Mouse (Mus musculus) heart, adult 9 months (tissue): ENCODE measurements around the gene Slc26a10.

Experiments used
- DNase-seq, 2 experiments: peaks; one replicate each; pipeline ENCODE4 v3.0.0; 2022; ENCODE audit warnings: low spot score in 2 of 2

The Slc26a10 gene

GRCm38 (mm10) chr10:127182624-127183023 lies 2.2 kb upstream of the Slc26a10 start:
- DNase-seq = no peak

- peak; percentile 48 to 72 for DNase-seq
Observed at GRCm38 (mm10) chr10:127181566-127181965, 1.1 kb upstream of the Slc26a10 start.

GRCm38 (mm10) chr10:127180695-127181047 lies 226 bp upstream of the Slc26a10 start:
- DNase-seq = no peak

- DNase-seq = no peak
Observed at GRCm38 (mm10) chr10:127178286-127179027, 2.0 kb downstream of the Slc26a10 start.

GRCm38 (mm10) chr10:127177719-127178118 lies 2.7 kb downstream of the Slc26a10 start:
- peak; percentile 64 to 73 for DNase-seq

GRCm38 (mm10) chr10:127177235-127177634 lies 3.2 kb downstream of the Slc26a10 start:
- DNase-seq = no peak

- no peak for DNase-seq
Observed at GRCm38 (mm10) chr10:127176756-127177155, 3.7 kb downstream of the Slc26a10 start.

- no peak for DNase-seq
Observed at GRCm38 (mm10) chr10:127176228-127176627, 4.2 kb downstream of the Slc26a10 start.

- no peak for DNase-seq
Observed at GRCm38 (mm10) chr10:127174170-127174569, 6.3 kb downstream of the Slc26a10 start.

- DNase-seq = no peak
Observed at GRCm38 (mm10) chr10:127173148-127174065, 7.0 kb downstream of the Slc26a10 start.

GRCm38 (mm10) chr10:127171631-127172200 lies 8.7 kb downstream of the Slc26a10 start:
- no peak for DNase-seq

- peak; percentile 62 to 72 for DNase-seq
Observed at GRCm38 (mm10) chr10:127170837-127171272, 9.6 kb downstream of the Slc26a10 start.

- DNase-seq = no peak
Observed at GRCm38 (mm10) chr10:127170002-127170401, 10.4 kb downstream of the Slc26a10 start.

GRCm38 (mm10) chr10:127167614-127168192 lies 12.7 kb downstream of the Slc26a10 start:
- no peak for DNase-seq

GRCm38 (mm10) chr10:127166771-127167613 lies 13.5 kb downstream of the Slc26a10 start:
- no peak for DNase-seq

GRCm38 (mm10) chr10:127166404-127166715 lies 14.1 kb downstream of the Slc26a10 start:
- no peak for DNase-seq

- DNase-seq = no peak
Observed at GRCm38 (mm10) chr10:127165654-127166403, 14.6 kb downstream of the Slc26a10 start.

GRCm38 (mm10) chr10:127165354-127165653 lies 15.1 kb downstream of the Slc26a10 start:
- no peak for DNase-seq

- DNase-seq = peak; percentile 61 to 71
Observed at GRCm38 (mm10) chr10:127164631-127165353, 15.7 kb downstream of the Slc26a10 start, which contains the start of gene B4galnt1. TSS of gene B4galnt1 (plus strand) at chr10:127165225.

- no peak for DNase-seq
Observed at GRCm38 (mm10) chr10:127164190-127164589, 16.3 kb downstream of the Slc26a10 start.
